Mouse (Mus musculus) neural tube, embryonic 15.5 days (tissue): ENCODE data around the gene Taf1d. TPM values are rescaled to one million over a fixed set of nuclear protein-coding genes. Genes with fewer than 3 reads are reported as not detected.
"Not testable (repeated sequence)": the region's sequence is repeated elsewhere in the genome, so short reads cannot be mapped to it uniquely, and the experiment has no call there.

Experiments
- ATAC-seq: fragments of 200-750 bp; cut with Nextera tagmentation; 2 replicates; pipeline ENCODE4 v1.8.0; 2017; ENCODE audit warnings: mild to moderate bottlenecking, moderate TSS enrichment, moderate library complexity; ENCODE audit not compliant: low FRiP score
- H3K27ac ChIP-seq: fragments of 300-500 bp; sonication (generic); replicated peaks from 2 replicates; pipeline ENCODE4 v1.5.1; 2015; ENCODE audit warnings: mild to moderate bottlenecking, inconsistent platforms
- H3K27me3 ChIP-seq: fragments of 300-500 bp; sonication (generic); replicated peaks from 2 replicates; pipeline ENCODE4 v1.6.1; 2015; ENCODE audit warnings: inconsistent platforms
- H3K36me3 ChIP-seq: fragments of 300-500 bp; sonication (generic); 2 replicates; pipeline ENCODE4 v1.6.1; 2015; ENCODE audit warnings: inconsistent platforms
- H3K4me1 ChIP-seq: fragments of 300-500 bp; sonication (generic); 2 replicates; pipeline ENCODE4 v1.6.1; 2015; ENCODE audit warnings: inconsistent platforms
- H3K4me2 ChIP-seq: fragments of 300-500 bp; sonication (generic); 2 replicates; pipeline ENCODE4 v1.6.1; 2015; ENCODE audit warnings: inconsistent platforms, mild to moderate bottlenecking, moderate library complexity
- H3K4me3 ChIP-seq: fragments of 300-500 bp; sonication (generic); replicated peaks from 2 replicates; pipeline ENCODE4 v1.5.1; 2015; ENCODE audit warnings: mild to moderate bottlenecking, inconsistent platforms
- H3K9ac ChIP-seq: fragments of 300-500 bp; sonication (generic); replicated peaks from 2 replicates; pipeline ENCODE4 v1.6.1; 2015; ENCODE audit warnings: mild to moderate bottlenecking, inconsistent platforms
- H3K9me3 ChIP-seq: fragments of 300-500 bp; sonication (generic); replicated peaks from 2 replicates; pipeline ENCODE4 v1.6.1; 2016; ENCODE audit warnings: inconsistent platforms
- WGBS: fragments of 180-500 bp; shearing (Covaris S2); methylation state at CpG from one replicate; pipeline ENCODE4 v1.1.7; 2015; ENCODE audit warnings: mixed read lengths; 5-methylcytosine and 5-hydroxymethylcytosine counted together
- polyA plus RNA-seq: library from polyadenylated mRNA; unstranded; fragments of >200 nt; fragmentation: Nextera tagmentation; extraction: Ambion mirVana; gene quantifications from 2 replicates; pipeline ENCODE4 v1.2.1, GENCODE M21; 2015

The Taf1d gene
- polyA plus RNA-seq, 1 experiment from 2014 or later: 58.2 TPM

DNA sequence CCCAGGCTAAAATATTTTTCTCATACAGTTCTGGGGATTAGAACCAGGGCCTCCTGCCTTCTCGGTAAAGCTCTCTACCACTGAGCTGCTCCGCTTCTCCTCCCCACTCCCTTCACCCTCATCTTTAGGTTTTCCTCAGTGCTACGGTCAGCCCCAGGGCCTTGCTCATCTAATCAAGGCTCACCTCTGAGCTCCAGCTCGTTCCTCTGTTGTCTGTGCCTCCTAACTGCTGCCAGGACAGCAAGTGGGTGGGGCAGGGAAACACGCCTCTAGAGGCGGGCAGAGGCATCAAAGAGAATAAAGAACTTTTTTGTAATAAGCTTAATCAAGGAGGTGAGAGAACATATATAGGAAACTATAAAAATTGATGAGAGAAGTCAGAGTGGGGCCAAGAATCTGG lies 18.2 kb upstream of the Taf1d start:
- no peaks in the 10 kb centered on the region for H3K9me3 ChIP-seq
- ATAC-seq: no peak
- no peak overlapping the region for H3K27ac ChIP-seq
- 52% methylated on average over 6 of the region's 6 CpGs for WGBS
- H3K4me1 ChIP-seq: no peaks in the 10 kb centered on the region
- no peak overlapping the region for H3K4me2 ChIP-seq
- H3K27me3 ChIP-seq: no peaks in the 10 kb centered on the region
- H3K9ac ChIP-seq: no peak overlapping the region
- H3K4me3 ChIP-seq: no peak overlapping the region
- peaks cover 40% of the 10 kb centered on the region for H3K36me3 ChIP-seq

DNA sequence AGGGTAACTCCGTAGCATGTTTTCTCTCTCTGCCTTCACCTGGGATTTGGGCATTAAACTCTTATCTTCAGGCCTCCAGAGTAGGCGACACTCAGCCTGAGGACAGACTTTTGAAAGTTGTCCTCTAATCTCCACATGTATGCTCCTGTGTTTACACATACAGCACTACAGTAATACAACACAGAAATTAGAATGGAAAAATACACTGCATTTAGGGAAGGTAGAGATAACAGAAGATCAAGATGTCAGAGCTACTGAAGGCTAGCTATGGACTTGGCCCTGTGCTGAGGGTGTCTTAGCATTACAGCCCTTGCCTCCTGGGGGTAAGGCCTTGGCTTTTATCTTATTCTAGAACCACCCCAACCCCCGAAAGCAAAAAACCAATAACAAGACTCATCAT lies 17.6 kb upstream of the Taf1d start:
- no peaks in the 10 kb centered on the region for H3K27me3 ChIP-seq
- ATAC-seq: no peak
- peaks cover 45% of the 10 kb centered on the region for H3K36me3 ChIP-seq
- WGBS: 88% methylated on average over 3 of the region's 3 CpGs
- H3K4me2 ChIP-seq: no peak overlapping the region
- H3K4me1 ChIP-seq: no peaks in the 10 kb centered on the region
- H3K4me3 ChIP-seq: no peak overlapping the region
- no peaks in the 10 kb centered on the region for H3K9me3 ChIP-seq
- H3K9ac ChIP-seq: no peak overlapping the region
- no peak overlapping the region for H3K27ac ChIP-seq

DNA sequence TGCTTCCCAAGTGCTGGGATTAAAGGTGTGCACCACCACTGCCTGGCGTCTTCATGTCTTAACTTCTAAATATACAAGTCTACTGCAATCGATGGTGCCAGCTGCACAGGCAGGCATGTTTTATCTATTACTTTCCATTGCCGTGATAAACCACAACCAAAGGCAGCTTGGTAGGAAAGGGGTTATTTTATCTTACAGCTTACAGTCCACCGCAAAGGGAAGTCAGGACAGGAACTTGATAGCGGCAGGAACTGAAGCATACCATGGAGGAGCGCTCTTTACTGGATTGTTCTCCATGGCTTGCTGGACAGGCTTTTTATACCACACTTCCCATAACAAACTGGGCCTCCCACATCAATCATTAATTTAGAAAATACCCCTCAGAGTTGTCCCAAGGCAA lies 16.8 kb upstream of the Taf1d start:
- no peak overlapping the region for H3K4me3 ChIP-seq
- no peaks in the 10 kb centered on the region for H3K27me3 ChIP-seq
- 93% methylated on average over 6 of the region's 6 CpGs for WGBS
- H3K27ac ChIP-seq: no peak overlapping the region
- H3K36me3 ChIP-seq: peaks cover 44% of the 10 kb centered on the region; the same call in 1 of the 2 replicates
- no peak overlapping the region for H3K4me2 ChIP-seq
- no peak overlapping the region for H3K9ac ChIP-seq
- ATAC-seq: no peak
- no peaks in the 10 kb centered on the region for H3K9me3 ChIP-seq
- no peaks in the 10 kb centered on the region for H3K4me1 ChIP-seq

DNA sequence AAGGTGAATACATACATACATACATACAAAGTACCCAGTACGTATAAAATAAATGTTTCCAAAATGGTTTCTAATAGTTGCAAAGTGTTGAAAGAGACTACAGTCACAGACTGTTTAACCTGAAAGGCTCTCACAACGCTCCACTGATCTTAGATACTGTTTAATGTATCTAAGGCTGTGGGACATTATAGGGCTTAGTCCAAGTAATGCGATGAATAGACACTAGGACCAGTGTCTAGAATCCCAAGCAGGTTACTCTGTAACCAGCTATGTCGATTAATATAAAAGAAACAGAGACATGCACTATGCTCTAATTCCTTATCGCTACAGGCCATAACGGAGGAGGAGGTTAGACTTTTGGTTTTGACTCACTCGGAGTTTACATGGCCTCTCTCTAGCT lies 8.9 kb upstream of the Taf1d start:
- Histone ChIP-seq H3K27me3 (no peaks in the 10 kb centered on the region), H3K9ac (no peak overlapping the region), H3K27ac (no peak overlapping the region), H3K4me3 (no peak overlapping the region), H3K4me2 (no peak overlapping the region), H3K9me3 (no peaks in the 10 kb centered on the region), H3K36me3 (peaks cover 34% of the 10 kb centered on the region), H3K4me1 (no peaks in the 10 kb centered on the region)
- WGBS: 92% methylated on average over 7 of the region's 7 CpGs
- no peak for ATAC-seq

DNA sequence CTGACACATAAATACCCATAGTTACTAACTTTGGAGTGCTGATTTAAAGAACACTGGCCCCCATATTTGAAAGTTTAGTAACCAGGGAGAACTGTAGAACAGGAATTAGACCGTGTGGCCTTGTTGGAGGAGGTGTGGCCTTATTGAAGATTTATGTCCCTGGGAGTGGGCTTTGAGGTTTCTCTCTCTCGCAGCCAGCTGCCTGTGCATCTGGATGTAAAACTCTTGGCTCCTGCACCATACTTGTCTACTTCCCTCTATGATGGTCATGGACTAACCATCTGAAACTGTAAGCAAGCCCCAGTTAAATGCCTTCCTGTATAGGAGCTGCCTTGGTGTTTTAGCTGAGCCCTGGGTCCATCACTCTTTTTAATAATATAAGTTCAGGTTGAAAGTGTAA lies 7.6 kb upstream of the Taf1d start:
- Histone ChIP-seq H3K36me3 (peaks cover 22% of the 10 kb centered on the region), H3K9ac (no peak overlapping the region), H3K4me2 (no peak overlapping the region), H3K27me3 (no peaks in the 10 kb centered on the region), H3K4me1 (no peaks in the 10 kb centered on the region), H3K27ac (no peak overlapping the region), H3K4me3 (no peak overlapping the region), H3K9me3 (no peaks in the 10 kb centered on the region)
- no peak for ATAC-seq
- 25% methylated on average over 2 of the region's 2 CpGs for WGBS

DNA sequence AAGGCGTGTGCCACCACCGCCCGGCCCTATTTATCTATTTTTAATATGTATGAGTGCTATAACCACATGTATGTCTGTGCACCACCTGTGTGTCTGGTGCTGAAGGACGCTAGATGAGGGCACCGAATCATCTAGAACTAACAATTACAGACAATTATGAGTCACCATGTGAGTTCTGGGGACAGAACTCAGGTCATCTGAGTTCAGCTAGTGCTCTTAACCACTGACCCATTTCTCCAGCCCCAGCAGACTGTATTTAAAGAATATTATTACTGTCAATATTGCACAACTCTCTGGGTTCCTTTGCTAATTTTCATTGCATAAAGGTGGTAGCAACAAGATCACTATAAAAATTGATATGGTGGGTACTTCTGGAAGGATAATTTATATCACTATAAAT lies 6.0 kb upstream of the Taf1d start:
- no peak for ATAC-seq
- Histone ChIP-seq H3K36me3 (peaks cover 15% of the 10 kb centered on the region), H3K4me3 (no peak overlapping the region), H3K27me3 (no peaks in the 10 kb centered on the region), H3K9ac (no peak overlapping the region), H3K4me2 (no peak overlapping the region), H3K9me3 (no peaks in the 10 kb centered on the region), H3K27ac (no peak overlapping the region), H3K4me1 (0 out of 2 replicates have a peak, but pooled peaks cover 5% of the 10 kb centered on the region)
- 92% methylated on average over 5 of the region's 5 CpGs for WGBS

DNA sequence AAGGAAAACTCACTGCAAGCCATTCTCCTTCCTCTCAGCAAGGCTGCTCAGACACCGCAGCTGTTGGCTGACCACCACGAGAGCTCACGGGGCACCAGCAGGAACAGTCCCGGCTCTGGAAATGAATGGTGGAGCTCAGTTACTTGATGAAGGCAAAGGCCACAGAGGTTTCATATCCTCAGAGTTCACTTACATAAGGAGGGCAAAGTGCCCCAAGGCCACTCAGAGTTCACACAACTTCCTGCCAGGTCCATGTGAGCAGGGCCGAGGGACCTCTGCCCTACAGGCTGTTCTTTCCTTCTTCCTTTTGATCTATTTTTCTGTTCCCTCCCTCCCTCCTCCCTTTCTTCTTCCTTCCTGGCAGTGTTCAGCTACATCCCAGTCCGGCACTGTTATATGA lies 4.6 kb upstream of the Taf1d start:
- no peak overlapping the region; the same call in 1 of the 2 replicates for H3K27ac ChIP-seq
- ATAC-seq: no peak

DNA sequence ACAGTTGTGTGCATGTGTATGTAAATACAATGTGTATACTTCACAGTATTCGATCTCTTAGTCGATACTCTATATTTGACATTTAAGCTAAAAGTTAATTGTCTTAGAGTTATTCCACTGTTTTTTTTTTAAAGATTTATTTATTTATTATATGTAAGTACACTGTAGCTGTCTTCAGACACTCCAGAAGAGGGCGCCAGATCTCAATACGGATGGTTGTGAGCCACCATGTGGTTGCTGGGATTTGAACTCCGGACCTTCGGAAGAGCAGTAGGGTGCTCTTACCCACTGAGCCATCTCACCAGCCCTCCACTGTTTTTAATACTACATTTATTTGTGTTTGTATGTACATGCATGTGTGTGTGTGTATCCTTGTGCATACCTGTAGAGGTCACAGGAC lies 4.0 kb upstream of the Taf1d start:
- peaks cover 14% of the 10 kb centered on the region for H3K4me1 ChIP-seq
- not testable (repeated sequence) for H3K4me3 ChIP-seq, H3K27me3 ChIP-seq, H3K9ac ChIP-seq, ATAC-seq, H3K36me3 ChIP-seq, H3K9me3 ChIP-seq, H3K4me2 ChIP-seq, H3K27ac ChIP-seq
- WGBS: 84% methylated on average over 6 of the region's 6 CpGs

More for the DNA sequence above, 4.6 kb upstream of the Taf1d start:
- Histone ChIP-seq H3K4me3 (no peak overlapping the region), H3K36me3 (peaks cover 9% of the 10 kb centered on the region; the same call in 1 of the 2 replicates), H3K9ac (no peak overlapping the region), H3K4me1 (peaks cover 10% of the 10 kb centered on the region), H3K9me3 (no peaks in the 10 kb centered on the region), H3K4me2 (no peak overlapping the region), H3K27me3 (no peaks in the 10 kb centered on the region)
- WGBS: 65% methylated on average over 6 of the region's 6 CpGs

DNA sequence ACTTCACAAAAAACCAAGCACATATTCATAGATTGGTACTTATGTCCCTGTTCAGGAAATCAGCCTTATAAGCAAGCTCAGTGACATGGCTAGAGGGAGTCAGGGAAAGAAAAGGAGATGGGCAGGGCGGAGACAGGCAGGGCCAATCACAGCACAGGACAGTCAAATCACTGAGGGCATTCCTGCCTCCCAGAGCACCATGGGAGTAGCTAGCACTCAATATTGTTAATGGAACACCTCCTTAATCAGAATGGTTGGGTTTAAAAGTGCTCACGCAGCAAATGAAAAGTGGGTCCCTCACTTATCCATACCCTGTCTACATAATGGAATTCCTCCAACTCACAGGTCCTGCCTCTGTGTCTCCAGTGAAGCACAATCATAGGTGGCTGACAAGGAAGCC lies 3.1 kb upstream of the Taf1d start:
- WGBS: 76% methylated on average over 2 of the region's 2 CpGs
- Histone ChIP-seq H3K36me3 (no peaks in the 10 kb centered on the region), H3K27me3 (no peaks in the 10 kb centered on the region), H3K4me1 (peaks cover 23% of the 10 kb centered on the region), H3K27ac (no peak overlapping the region), H3K4me2 (no peak overlapping the region), H3K4me3 (no peak overlapping the region), H3K9me3 (no peaks in the 10 kb centered on the region), H3K9ac (no peak overlapping the region)
- ATAC-seq: no peak

DNA sequence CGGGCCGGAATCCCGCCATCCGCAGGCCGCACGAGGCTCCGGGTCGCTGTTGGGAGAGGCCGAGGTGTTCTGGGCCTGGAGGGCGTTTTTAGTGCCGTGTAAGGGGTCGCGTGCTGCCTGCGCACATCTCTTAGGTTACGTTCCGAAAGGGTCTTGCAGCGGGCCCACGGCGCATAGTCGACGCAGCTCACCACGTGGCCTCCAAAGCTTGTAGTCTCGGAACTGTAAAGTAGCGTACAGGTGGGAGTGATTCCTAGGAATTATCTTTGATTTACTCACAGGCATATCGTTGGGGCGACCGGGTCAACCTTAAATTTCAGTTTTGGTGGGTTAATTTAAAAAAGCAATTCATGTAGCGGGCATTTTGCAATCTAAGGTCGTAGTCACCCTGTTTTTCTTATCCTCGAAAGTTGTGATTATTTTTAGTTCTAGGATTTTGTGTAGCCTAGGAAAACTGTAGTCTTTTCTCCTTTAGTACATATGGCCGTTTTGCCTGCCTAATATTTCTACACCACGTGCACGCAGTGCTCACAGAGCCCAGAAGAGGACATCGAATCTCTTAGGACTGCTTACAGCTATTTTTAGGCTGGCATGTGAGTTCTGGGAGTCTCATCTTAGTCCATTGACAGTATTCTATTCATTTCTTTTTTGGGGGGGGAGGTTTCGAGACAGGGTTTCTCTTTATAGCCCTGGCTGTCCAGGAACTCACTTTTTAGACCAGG lies 545 bp downstream of the Taf1d start, which contains the start of gene 4931406C07Rik:
4931406C07Rik (minus strand) TSS at position 51 of the 722 bp plus-strand sequence.
- peak within 1 kb of the TSS; percentile 96 for H3K9ac ChIP-seq
- WGBS: under 1% methylated on average over 35 of the region's 35 CpGs
- peak within 1 kb of the TSS; percentile 93 for H3K27ac ChIP-seq
- peaks cover 27% of the 10 kb centered on the region for H3K36me3 ChIP-seq
- H3K4me3 ChIP-seq: peak within 1 kb of the TSS; percentile 98
- ATAC-seq: peak; percentile 89
- H3K4me1 ChIP-seq: peaks cover 44% of the 10 kb centered on the region
- H3K27me3 ChIP-seq: no peaks in the 10 kb centered on the region
- no peaks in the 10 kb centered on the region for H3K9me3 ChIP-seq
- H3K4me2 ChIP-seq: peak within 1 kb of the TSS; percentile 79

DNA sequence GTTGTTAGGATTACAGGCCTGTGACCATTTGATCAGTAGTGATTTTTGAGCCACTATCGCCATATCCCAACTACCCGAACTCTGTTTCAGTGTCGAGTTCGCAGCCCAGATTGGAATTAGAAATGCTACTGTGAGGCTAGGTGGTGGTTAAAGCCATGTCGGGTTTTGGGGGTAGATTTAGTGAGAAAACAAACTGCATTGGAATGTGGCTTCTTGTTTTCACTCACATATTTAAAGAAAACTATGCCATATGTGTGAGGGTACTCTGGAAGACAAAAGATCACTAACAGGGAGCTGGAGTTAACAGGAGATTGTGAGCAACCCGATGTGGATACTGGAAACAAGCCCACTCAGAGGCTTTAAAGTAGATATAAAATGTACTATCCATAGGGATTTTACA lies 1.2 kb downstream of the Taf1d start:
- no peak for ATAC-seq
- Histone ChIP-seq H3K9ac (peak overlapping the region; percentile 96), H3K4me2 (peak overlapping the region; percentile 79)

DNA sequence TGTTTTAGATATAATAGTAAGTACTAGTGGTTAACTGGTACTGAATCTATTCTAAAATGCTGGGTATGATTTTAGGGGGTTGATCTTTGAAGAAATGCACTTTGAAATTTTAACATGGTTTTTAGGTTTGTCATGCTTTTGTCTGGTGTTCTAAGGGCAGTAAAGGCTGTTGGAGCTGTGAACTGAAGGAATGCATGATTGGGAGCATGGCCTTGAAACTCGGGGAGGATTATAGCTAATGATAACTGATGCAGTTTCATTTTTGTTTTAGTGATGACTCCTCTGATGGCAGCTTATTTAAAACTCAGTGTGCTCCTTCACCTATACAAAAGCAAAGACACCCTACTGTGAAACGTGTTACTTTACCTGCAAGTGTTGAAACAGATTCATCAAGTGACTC lies 2.2 kb downstream of the Taf1d start:
- Histone ChIP-seq H3K9me3 (no peaks in the 10 kb centered on the region), H3K9ac (no peak overlapping the region), H3K4me3 (no peak overlapping the region), H3K36me3 (peaks cover 39% of the 10 kb centered on the region), H3K27me3 (no peaks in the 10 kb centered on the region), H3K27ac (no peak overlapping the region), H3K4me2 (peak overlapping the region; percentile 79; the same call in 1 of the 2 replicates), H3K4me1 (peaks cover 44% of the 10 kb centered on the region)
- 63% methylated on average over 2 of the region's 2 CpGs for WGBS
- no peak for ATAC-seq

More for the DNA sequence above, 1.2 kb downstream of the Taf1d start:
- Histone ChIP-seq H3K4me3 (peak overlapping the region; percentile 98), H3K4me1 (peaks cover 44% of the 10 kb centered on the region), H3K9me3 (no peaks in the 10 kb centered on the region), H3K36me3 (peaks cover 33% of the 10 kb centered on the region), H3K27ac (0 out of 2 replicates have a peak overlapping the region, but pooled peaks have one; percentile 93), H3K27me3 (no peaks in the 10 kb centered on the region)
- WGBS: 10% methylated on average over 6 of the region's 6 CpGs
